Mouse (Mus musculus) liver, embryonic 12.5 days (tissue): ENCODE data around the gene Ikbip. TPM values are rescaled to one million over a fixed set of nuclear protein-coding genes. Genes with fewer than 3 reads are reported as not detected.

Source experiments
- ATAC-seq: fragments of 200-750 bp; cut with Nextera tagmentation; 2 replicates; pipeline ENCODE4 v1.8.0; 2017; ENCODE audit warnings: moderate number of reproducible peaks, mild to moderate bottlenecking, moderate library complexity
- H3K27ac ChIP-seq: fragments of 300-500 bp; sonication (generic); 2 replicates; pipeline ENCODE4 v1.5.1; 2016; ENCODE audit warnings: mild to moderate bottlenecking
- H3K27me3 ChIP-seq: fragments of 300-500 bp; sonication (generic); replicated peaks from 2 replicates; pipeline ENCODE4 v1.6.1; 2016; ENCODE audit warnings: mild to moderate bottlenecking, moderate library complexity
- H3K36me3 ChIP-seq: fragments of 300-500 bp; sonication (generic); 2 replicates; pipeline ENCODE4 v1.6.1; 2016; ENCODE audit warnings: mild to moderate bottlenecking, moderate library complexity
- H3K4me1 ChIP-seq: fragments of 300-500 bp; sonication (generic); 2 replicates; pipeline ENCODE4 v1.6.1; 2016
- H3K4me2 ChIP-seq: fragments of 300-500 bp; sonication (generic); 2 replicates; pipeline ENCODE4 v1.6.1; 2016; ENCODE audit warnings: mild to moderate bottlenecking, moderate library complexity
- H3K4me3 ChIP-seq: fragments of 300-500 bp; sonication (generic); 2 replicates; pipeline ENCODE4 v1.5.1; 2016; ENCODE audit warnings: mild to moderate bottlenecking, moderate library complexity
- H3K9ac ChIP-seq: fragments of 300-500 bp; sonication (generic); 2 replicates; pipeline ENCODE4 v1.6.1; 2016; ENCODE audit warnings: mild to moderate bottlenecking, moderate library complexity
- H3K9me3 ChIP-seq: fragments of 300-500 bp; sonication (generic); replicated peaks from 2 replicates; pipeline ENCODE4 v1.6.1; 2016; ENCODE audit warnings: mild to moderate bottlenecking, moderate library complexity
- WGBS: fragments of 180-500 bp; shearing (Covaris S2); methylation state at CpG from one replicate; pipeline ENCODE4 v1.1.7; 2016; ENCODE audit not compliant: insufficient replicate concordance; 5-methylcytosine and 5-hydroxymethylcytosine counted together
- polyA plus RNA-seq: library from polyadenylated mRNA; unstranded; fragments of >200 nt; fragmentation: Nextera tagmentation; extraction: Ambion mirVana; gene quantifications from 2 replicates; pipeline ENCODE4 v1.2.1, GENCODE M21; 2016

Ikbip gene
- polyA plus RNA-seq, 1 experiment from 2014 or later: 14.0 TPM

DNA sequence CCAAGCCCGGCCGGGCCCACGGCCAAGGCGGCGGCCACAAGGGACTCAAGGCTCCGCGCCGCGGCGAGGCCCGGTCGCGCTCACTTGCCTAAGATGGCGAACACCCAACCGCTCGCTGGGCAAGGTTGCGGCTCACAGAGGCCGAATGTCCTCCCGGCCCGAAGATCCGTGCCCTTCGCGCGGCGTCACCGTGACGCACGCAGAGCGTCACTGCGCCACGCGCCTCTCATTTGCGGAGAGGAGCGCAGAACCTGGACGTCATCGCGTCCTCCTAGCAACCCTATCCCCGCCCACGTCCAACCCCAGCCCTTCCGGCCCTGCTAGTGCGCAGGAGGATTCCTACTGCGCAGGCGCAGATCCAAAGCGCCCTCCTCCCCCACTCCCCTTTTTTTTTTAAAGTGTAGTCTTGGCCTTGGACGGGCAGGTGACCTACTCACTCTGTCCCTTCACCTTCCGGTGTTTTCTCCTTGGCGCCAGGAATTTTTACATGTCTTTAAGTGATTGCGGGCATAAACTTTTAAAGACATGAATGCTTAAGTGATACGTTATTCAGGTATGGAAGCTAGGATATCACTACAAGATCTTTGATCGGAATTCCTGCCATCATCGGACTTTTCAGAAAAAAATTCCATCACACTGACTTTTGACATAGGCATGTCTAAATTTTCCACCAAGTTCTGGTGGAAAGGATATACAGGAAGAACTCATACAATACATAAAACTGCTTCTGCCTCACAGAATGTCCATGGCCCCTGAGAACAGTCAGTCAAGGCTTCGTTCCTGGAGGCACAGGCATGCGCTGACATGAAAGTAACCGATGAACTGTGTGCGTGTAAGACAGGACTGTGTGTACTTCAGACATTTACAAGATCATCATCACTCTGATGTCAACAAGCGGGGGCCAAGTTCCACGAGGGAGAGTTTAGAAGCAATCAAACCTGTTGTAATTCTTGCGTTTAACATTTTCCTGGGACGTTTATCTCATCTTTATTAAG lies 41.4 kb downstream of the Ikbip start, which contains the start of gene Slc25a3:
Slc25a3 (minus strand) TSS at position 232 of the 995 bp plus-strand sequence.
- Histone ChIP-seq H3K36me3 (peaks cover 33% of the 10 kb centered on the region), H3K27ac (peak within 1 kb of the TSS; percentile 93), H3K27me3 (no peaks in the 10 kb centered on the region), H3K4me1 (peaks cover 40% of the 10 kb centered on the region), H3K4me2 (peak within 1 kb of the TSS; percentile 75), H3K9ac (peak within 1 kb of the TSS; percentile 98), H3K9me3 (no peaks in the 10 kb centered on the region), H3K4me3 (peak within 1 kb of the TSS; percentile 99)
- peak; percentile 97 for ATAC-seq
- 12% methylated on average over 59 of the region's 59 CpGs for WGBS

DNA sequence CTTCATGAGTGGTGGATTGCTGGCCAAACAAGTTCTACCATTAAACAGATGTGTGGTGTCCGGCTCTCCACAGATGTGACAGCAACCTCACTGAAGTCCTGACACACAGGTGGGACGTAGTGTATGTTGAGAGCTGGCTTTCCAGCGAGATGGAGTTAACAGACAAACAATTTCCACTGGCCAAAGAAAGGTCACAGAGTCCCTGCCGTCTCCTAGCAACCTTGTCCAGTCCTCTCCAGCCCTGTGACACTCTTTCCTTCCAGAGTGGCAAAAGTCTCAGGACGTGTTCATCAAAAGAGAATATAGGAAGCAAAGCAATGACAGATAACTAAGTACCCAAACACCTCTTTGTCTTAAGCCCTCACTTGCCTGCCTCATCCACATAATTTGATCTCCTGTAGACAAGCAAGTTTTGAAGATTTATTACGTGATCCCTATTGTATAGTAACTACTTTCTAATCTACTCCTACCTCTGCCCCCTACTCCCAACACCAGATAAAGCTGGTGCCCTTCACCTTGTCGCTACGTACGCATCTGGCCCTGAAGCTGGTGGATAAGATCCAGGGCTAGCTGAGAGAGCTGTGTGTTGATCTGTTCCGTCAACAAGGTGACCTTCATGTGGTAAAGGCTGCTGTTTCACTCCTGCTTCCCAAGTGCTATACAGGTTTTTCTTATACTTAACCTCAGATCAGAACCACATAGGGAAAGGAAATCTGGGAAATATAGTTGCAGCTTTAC lies 44.0 kb downstream of the Ikbip start:
- H3K9me3 ChIP-seq: no peaks in the 10 kb centered on the region
- H3K4me1 ChIP-seq: peaks cover 30% of the 10 kb centered on the region
- no peak for ATAC-seq
- peaks cover 7% of the 10 kb centered on the region for H3K36me3 ChIP-seq
- WGBS: 61% methylated on average over 10 of the region's 10 CpGs
- peak overlapping the region; percentile 30; the same call in 1 of the 2 replicates for H3K27ac ChIP-seq
- H3K4me3 ChIP-seq: no peak overlapping the region
- no peak overlapping the region for H3K4me2 ChIP-seq
- H3K27me3 ChIP-seq: no peaks in the 10 kb centered on the region
- no peak overlapping the region for H3K9ac ChIP-seq

DNA sequence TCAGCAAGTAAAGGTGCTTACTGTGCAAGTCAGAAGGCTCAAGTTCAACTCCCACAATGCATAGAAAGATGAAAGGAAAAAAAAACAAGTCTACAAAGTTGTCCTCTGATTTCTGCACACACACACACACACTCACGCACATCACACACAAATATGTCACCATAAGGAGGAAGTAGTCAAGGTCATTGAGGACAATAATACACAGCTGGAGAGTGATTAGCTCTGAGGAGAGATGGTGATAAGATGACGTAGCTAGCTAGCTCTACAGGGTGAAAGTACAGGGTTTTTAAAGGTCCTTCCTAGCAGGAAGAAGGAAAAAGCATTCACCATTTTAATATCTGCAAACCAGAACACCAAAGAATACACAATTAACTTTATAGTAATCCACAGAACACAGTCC lies 44.7 kb downstream of the Ikbip start:
- Histone ChIP-seq H3K4me1 (peaks cover 24% of the 10 kb centered on the region), H3K4me3 (no peak overlapping the region), H3K27me3 (no peaks in the 10 kb centered on the region), H3K27ac (peak overlapping the region; percentile 30; the same call in 1 of the 2 replicates), H3K4me2 (no peak overlapping the region), H3K36me3 (peaks cover 1% of the 10 kb centered on the region; the same call in 1 of the 2 replicates), H3K9me3 (no peaks in the 10 kb centered on the region), H3K9ac (no peak overlapping the region)
- no peak for ATAC-seq
- WGBS: 32% methylated on average over 2 of the region's 2 CpGs

DNA sequence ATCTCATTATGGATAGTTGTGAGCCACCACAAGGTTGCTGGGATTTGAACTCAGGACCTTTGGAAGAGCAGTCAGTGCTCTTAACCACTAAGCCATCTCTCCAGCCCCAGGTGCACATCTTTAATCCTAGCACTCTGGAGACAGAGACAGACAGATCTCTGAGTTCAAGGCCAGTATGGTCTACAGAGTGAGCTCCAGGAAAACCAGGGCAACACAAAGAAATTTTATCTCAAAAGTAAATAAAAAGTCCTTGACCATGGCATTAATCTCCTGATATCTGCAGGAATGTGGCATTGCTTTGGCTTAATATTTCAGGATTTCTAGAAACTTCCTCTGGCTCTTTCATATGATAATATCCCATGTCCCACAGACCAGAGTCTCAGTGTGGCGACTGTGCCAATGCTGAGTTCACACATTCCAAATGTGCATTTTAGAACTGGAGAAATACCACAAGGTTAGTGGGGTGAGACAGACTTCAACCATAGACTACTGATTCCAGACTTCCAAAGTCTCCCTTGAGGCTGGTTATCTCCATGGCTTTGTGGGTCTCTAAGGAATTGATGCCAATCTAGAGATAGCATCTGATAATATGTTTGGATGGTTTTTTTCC lies 45.9 kb downstream of the Ikbip start:
- Histone ChIP-seq H3K9ac (no peak overlapping the region), H3K36me3 (no peaks in the 10 kb centered on the region)
- 77% methylated on average over 1 of the region's 1 CpGs for WGBS

DNA sequence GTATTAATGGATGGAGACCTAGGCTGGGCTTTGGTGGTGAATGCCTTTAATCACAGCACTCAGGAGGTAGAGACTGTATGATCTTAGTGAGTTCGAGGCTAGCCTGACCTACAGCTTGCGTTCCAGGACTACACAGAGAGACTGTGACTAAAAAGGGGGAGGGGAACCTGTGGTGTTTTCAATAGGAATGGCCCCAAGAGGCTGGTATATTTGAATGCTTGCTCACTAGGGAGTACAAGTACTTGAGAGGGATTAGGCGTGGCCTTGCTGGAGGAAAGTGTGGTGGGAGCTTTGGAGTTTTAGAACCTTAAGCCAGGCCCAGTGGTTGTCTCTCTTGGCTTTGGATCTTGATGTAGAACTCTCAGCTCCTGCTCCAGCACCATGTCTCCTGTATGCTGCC lies 48.1 kb downstream of the Ikbip start:
- ATAC-seq: no peak
- no peak overlapping the region for H3K4me2 ChIP-seq
- 71% methylated on average over 3 of the region's 3 CpGs for WGBS
- H3K4me3 ChIP-seq: no peak overlapping the region
- H3K27ac ChIP-seq: no peak overlapping the region
- H3K4me1 ChIP-seq: peaks cover 13% of the 10 kb centered on the region
- H3K9me3 ChIP-seq: no peaks in the 10 kb centered on the region
- no peaks in the 10 kb centered on the region for H3K36me3 ChIP-seq
- H3K9ac ChIP-seq: no peak overlapping the region
- H3K27me3 ChIP-seq: no peaks in the 10 kb centered on the region

More for the DNA sequence above, 45.9 kb downstream of the Ikbip start:
- peaks cover 19% of the 10 kb centered on the region for H3K4me1 ChIP-seq
- no peak overlapping the region for H3K4me2 ChIP-seq
- ATAC-seq: no peak
- no peak overlapping the region for H3K27ac ChIP-seq
- no peaks in the 10 kb centered on the region for H3K27me3 ChIP-seq
- no peaks in the 10 kb centered on the region for H3K9me3 ChIP-seq
- no peak overlapping the region for H3K4me3 ChIP-seq

DNA sequence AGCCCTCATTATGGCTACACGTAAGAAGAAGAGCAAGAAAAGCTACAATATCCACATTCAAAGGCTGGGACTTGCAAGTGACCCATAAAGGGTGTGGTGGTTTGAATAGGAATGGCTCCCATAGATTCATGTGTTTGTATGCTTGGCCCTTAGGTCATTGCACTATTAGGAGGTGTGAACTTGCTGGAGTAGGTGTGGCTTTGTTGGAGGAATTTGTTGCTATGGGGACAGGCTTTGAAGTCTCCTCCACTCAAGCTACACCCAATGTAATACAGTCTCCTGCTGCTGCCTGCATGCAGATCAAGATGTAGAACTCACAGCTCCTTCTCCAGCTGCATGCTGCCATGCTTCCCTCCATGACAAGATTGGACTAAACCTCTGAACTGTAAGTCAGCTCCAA lies 48.8 kb downstream of the Ikbip start:
- H3K4me2 ChIP-seq: no peak overlapping the region
- ATAC-seq: no peak
- WGBS: 79% methylated on average over 1 of the region's 1 CpGs
- H3K4me1 ChIP-seq: peaks cover 12% of the 10 kb centered on the region
- no peaks in the 10 kb centered on the region for H3K9me3 ChIP-seq
- no peaks in the 10 kb centered on the region for H3K27me3 ChIP-seq
- H3K36me3 ChIP-seq: no peaks in the 10 kb centered on the region
- H3K27ac ChIP-seq: no peak overlapping the region
- no peak overlapping the region for H3K9ac ChIP-seq
- no peak overlapping the region for H3K4me3 ChIP-seq

DNA sequence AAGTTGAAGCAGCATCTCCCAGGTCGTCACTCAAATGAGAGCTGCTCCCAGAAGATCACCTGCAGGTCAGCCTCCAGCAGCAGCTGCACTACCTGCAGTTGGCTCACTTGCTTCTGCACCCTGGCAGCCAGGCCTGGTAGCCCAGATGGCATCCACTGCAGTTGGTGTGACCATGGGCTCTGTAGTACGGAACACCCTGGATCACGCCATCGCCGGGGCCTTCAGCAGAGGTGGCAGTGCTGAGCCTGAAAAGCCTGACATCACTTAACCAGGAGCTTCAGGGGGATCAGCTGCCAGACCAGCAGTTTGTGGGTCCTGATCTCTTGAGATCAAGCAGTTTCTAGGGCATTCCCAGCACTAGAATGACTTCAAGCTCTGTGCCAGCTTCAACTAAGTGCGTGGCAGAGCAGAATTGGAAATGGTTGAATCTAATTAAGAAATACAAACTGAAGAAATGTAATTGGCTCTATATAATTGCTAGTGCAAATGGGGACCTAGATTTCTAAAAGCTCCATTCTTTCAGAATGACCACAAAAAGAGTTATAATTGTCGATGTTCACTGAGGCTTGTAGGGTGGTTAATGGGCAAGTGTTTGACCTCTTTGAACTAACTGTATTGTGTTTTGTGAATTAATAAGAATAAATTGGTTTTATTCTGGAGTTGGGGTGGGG lies 52.7 kb downstream of the Ikbip start:
- Histone ChIP-seq H3K9ac (no peak overlapping the region), H3K9me3 (no peaks in the 10 kb centered on the region), H3K27ac (no peak overlapping the region), H3K27me3 (no peaks in the 10 kb centered on the region), H3K4me1 (peaks cover 16% of the 10 kb centered on the region), H3K36me3 (no peaks in the 10 kb centered on the region), H3K4me3 (no peak overlapping the region), H3K4me2 (no peak overlapping the region)
- no peak for ATAC-seq
- 82% methylated on average over 7 of the region's 7 CpGs for WGBS

DNA sequence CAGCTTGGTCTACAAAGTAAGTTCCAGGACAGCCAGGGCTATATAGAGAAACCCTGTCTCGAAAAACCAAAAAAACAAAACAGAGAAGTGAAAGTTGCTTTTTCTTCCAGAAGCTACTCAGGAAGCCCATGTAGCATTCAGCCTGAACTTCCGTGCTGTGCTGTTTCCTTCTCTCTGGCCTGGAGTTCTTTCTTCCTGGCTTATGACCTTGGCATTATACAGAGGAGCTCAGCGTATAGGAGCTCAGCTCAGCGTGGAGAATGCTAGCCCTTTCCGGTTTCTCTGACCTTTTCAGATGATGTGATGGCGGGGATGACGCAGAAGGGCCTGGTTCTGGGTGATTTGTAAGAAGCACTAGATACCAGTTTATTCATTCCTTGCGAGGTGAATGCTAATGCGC lies 54.7 kb downstream of the Ikbip start:
- H3K27me3 ChIP-seq: no peaks in the 10 kb centered on the region

DNA sequence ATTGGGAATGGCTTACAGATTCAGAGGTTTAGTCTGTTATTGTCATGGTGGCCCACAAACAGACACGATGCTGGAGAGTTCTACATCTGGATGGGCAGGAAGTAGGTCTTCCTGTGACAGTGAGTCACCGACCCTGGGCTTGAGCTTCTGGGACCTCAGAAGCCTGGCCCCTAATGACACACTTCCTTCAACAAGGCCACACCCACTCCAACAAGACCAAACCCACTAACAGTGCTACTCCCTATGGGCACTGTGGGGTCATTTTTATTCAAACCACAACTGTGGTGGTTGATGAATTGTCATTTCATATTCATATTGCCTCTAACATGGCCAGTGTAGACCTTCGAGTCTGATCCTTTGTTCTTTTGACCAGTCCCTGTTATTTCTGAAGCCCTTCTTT lies 55.6 kb downstream of the Ikbip start:
- H3K27ac ChIP-seq: no peak overlapping the region
- no peak overlapping the region for H3K9ac ChIP-seq
- H3K4me3 ChIP-seq: no peak overlapping the region
- no peak overlapping the region for H3K4me2 ChIP-seq
- peaks cover 20% of the 10 kb centered on the region for H3K4me1 ChIP-seq
- 44% methylated on average over 3 of the region's 3 CpGs for WGBS
- H3K9me3 ChIP-seq: no peaks in the 10 kb centered on the region
- no peaks in the 10 kb centered on the region for H3K36me3 ChIP-seq
- H3K27me3 ChIP-seq: no peaks in the 10 kb centered on the region
- ATAC-seq: peak; percentile 57

More for the DNA sequence above, 54.7 kb downstream of the Ikbip start:
- Histone ChIP-seq H3K27ac (no peak overlapping the region), H3K4me1 (peaks cover 16% of the 10 kb centered on the region), H3K4me3 (no peak overlapping the region), H3K9me3 (no peaks in the 10 kb centered on the region), H3K4me2 (no peak overlapping the region), H3K36me3 (no peaks in the 10 kb centered on the region), H3K9ac (no peak overlapping the region)
- ATAC-seq: no peak; the same call in 1 of the 2 replicates
- WGBS: 66% methylated on average over 9 of the region's 9 CpGs

DNA sequence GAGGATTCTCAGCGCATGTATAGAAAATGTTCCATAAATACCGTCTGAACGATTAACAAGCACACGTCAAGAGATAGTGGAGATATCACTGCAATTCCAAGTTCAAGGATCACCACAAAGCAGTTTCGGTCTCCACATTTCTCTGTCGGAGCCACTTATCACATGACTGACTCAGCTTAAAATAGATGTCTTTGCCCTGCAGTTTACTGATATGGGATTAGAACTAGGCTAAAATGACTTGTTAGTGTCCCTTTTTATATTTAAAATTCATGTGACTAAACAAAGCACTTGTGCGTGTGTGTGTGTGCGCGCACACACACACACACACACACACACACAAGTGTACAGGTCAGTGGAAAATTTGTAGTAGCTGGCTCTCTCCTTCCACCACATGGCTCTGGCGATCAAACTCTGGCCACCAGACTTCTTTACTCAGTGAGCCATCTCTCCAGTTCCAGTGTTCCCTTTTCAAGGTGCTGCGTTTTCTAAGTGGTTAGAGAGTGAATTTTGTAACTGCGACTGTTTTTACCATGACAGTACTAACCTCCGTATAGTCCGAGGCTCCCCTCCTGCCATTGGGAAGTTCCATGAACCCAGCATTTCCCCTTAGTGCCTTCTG lies 56.5 kb downstream of the Ikbip start:
- H3K4me1 ChIP-seq: peaks cover 26% of the 10 kb centered on the region
- H3K36me3 ChIP-seq: no peaks in the 10 kb centered on the region
- no peaks in the 10 kb centered on the region for H3K27me3 ChIP-seq
- WGBS: 58% methylated on average over 14 of the region's 14 CpGs
- no peak; the same call in 1 of the 2 replicates for ATAC-seq
- no peak overlapping the region for H3K27ac ChIP-seq
- H3K4me2 ChIP-seq: peak overlapping the region; percentile 27
- H3K4me3 ChIP-seq: no peak overlapping the region
- 0 out of 2 replicates have a peak overlapping the region, but pooled peaks have one; percentile 22 for H3K9ac ChIP-seq
- no peaks in the 10 kb centered on the region for H3K9me3 ChIP-seq

DNA sequence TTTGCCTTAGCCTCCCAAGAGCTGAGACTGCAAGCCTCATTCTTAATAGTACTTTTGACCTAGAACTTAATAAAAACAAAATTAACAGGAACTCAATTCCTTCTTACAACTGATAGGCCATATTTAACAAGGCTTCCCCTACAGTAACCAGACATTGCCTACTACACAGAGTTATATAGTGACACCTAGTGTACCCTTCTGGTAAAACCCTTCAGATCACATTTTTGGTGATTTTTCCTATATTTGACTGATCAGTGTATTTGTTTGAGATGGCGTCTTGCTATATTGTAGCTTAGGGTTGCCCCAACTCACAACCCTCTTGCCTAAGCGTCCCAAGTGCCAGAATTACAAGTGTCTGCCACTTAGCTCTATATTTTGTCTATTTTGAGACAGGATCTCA lies 58.8 kb downstream of the Ikbip start:
- no peak overlapping the region for H3K9ac ChIP-seq
- ATAC-seq: no peak
- WGBS: 19% methylated on average over 2 of the region's 2 CpGs

More for the DNA sequence above, 58.8 kb downstream of the Ikbip start:
- H3K36me3 ChIP-seq: peaks cover 19% of the 10 kb centered on the region
- peaks cover 26% of the 10 kb centered on the region for H3K4me1 ChIP-seq
- no peak overlapping the region for H3K27ac ChIP-seq
- no peak overlapping the region for H3K4me3 ChIP-seq
- no peaks in the 10 kb centered on the region for H3K9me3 ChIP-seq
- H3K27me3 ChIP-seq: no peaks in the 10 kb centered on the region
- H3K4me2 ChIP-seq: no peak overlapping the region
